ENCODE assay signal across 8 mouse cellular contexts in genomic region chr12:26404781-26405702, GRCm38 (mm10). TPM values are rescaled to one million over a fixed set of nuclear protein-coding genes. Genes with fewer than 3 reads are reported as not detected.
DNase-seq lines count a peak whose midpoint lies in the region; ATAC-seq lines count a peak whose summit lies in the region.

No protein-coding gene starts in this region.

- intact Hi-C loops in heart, postnatal 14 days (cut with DNase I) = no loop called here

- no peak overlapping the region for H3K9ac ChIP-seq in kidney, embryonic 15.5 days
- H3K9ac ChIP-seq in kidney, embryonic 14.5 days (ENCODE audit: low read depth, low read length) = no peak overlapping the region

- DNase-seq in adrenal gland, adult (ENCODE audit: inconsistent age in 2 of 2, low spot score in 1 of 2) = peak; percentile 68 to 87
- peak; percentile 60 to 68 for DNase-seq in heart, postnatal 14 days
- peak; percentile 60 for DNase-seq in lung, postnatal 10 days
- no peak for DNase-seq in thymus, postnatal 14 days
- no peak for DNase-seq in spleen, postnatal 10 days (ENCODE audit: low spot score in 2 of 2)

- H3K4me1 ChIP-seq in kidney, embryonic 15.5 days = peaks cover 62% of the 10 kb centered on the region
- peaks cover 25% of the 10 kb centered on the region; the same call in 1 of the 2 replicates for H3K4me1 ChIP-seq in kidney, embryonic 14.5 days (ENCODE audit: control insufficient read depth, insufficient read depth, low read length)

- H3K9me3 ChIP-seq in kidney, embryonic 15.5 days (replicated peaks) = no peaks in the 10 kb centered on the region
- no peaks in the 10 kb centered on the region for H3K9me3 ChIP-seq in kidney, embryonic 14.5 days (ENCODE audit: control insufficient read depth, low read length)

- H3K27me3 ChIP-seq in kidney, embryonic 15.5 days = no peaks in the 10 kb centered on the region
- H3K27me3 ChIP-seq in kidney, embryonic 14.5 days (ENCODE audit: control insufficient read depth, insufficient read depth, low read length) = no peaks in the 10 kb centered on the region

- 75% methylated on average over 11 of the region's 11 CpGs for WGBS in kidney, embryonic 15.5 days
- WGBS in kidney, embryonic 14.5 days = 82% methylated on average over 11 of the region's 11 CpGs

- no peak for ATAC-seq in kidney, embryonic 15.5 days (replicated peaks; ENCODE audit: low FRiP score)
- ATAC-seq in kidney, embryonic 14.5 days (ENCODE audit: low FRiP score, low TSS enrichment) = no peak
- ATAC-seq in common myeloid progenitor, adult 5-6 weeks (replicated peaks; ENCODE audit: low read depth, poor library complexity, severe bottlenecking) = peak; percentile 33

- peaks cover 16% of the 10 kb centered on the region for H3K36me3 ChIP-seq in kidney, embryonic 15.5 days
- H3K36me3 ChIP-seq in kidney, embryonic 14.5 days (ENCODE audit: control insufficient read depth, insufficient read depth, low read length) = 0 out of 2 replicates have a peak, but pooled peaks cover 7% of the 10 kb centered on the region

- H3K27ac ChIP-seq in kidney, embryonic 15.5 days = peak overlapping the region; percentile 51
- H3K27ac ChIP-seq in kidney, embryonic 14.5 days (ENCODE audit: low read depth, low read length) = no peak overlapping the region

- no peak overlapping the region for H3K4me3 ChIP-seq in kidney, embryonic 15.5 days (replicated peaks)
- H3K4me3 ChIP-seq in kidney, embryonic 14.5 days (ENCODE audit: low read length) = no peak overlapping the region

- H3K4me2 ChIP-seq in kidney, embryonic 15.5 days = no peak overlapping the region
- H3K4me2 ChIP-seq in kidney, embryonic 14.5 days (replicated peaks; ENCODE audit: low read depth, low read length) = no peak overlapping the region

RNA-seq across cellular contexts. Expression of gene Rnf144a, which starts 10.0 kb away (rescaled TPM):
- polyA plus RNA-seq in kidney, embryonic 15.5 days (2015; fragmentation: Nextera tagmentation; extraction: Ambion mirVana) = 35.6 and 36.1 TPM in 2 replicates
- polyA plus RNA-seq in kidney, embryonic 14.5 days (2014; fragmentation: Nextera tagmentation; extraction: Ambion mirVana) = 26.2 and 29.8 TPM in 2 replicates
- 31.0 and 42.0 TPM in 2 replicates for total RNA-seq in common myeloid progenitor, adult 5-6 weeks (2017)
- total RNA-seq in heart, postnatal 14 days (2021) = 10 to 100 TPM; 29.9 to 31.8 TPM

RNA-seq across cellular contexts. Expression of gene Rsad2, which starts 51.2 kb away (rescaled TPM):
- polyA plus RNA-seq in kidney, embryonic 15.5 days (2015; fragmentation: Nextera tagmentation; extraction: Ambion mirVana) = 18.9 and 22.2 TPM in 2 replicates
- 16.6 and 17.1 TPM in 2 replicates for polyA plus RNA-seq in kidney, embryonic 14.5 days (2014; fragmentation: Nextera tagmentation; extraction: Ambion mirVana)
- total RNA-seq in common myeloid progenitor, adult 5-6 weeks (2017) = 1.8 and 4.1 TPM in 2 replicates
- total RNA-seq in heart, postnatal 14 days (2021) = 10 to 100 TPM; 22.8 to 23.9 TPM

Comparison
In these comparisons a context has a peak if more than half of its experiments do, and no peak if none do; other contexts are left out.
1. DNase-seq: peak in adrenal gland, adult (2 of 2), heart, postnatal 14 days (2 of 2) and lung, postnatal 10 days (single experiment); none in thymus, postnatal 14 days (single experiment) and spleen, postnatal 10 days (0 of 2).